Mouse (Mus musculus): Measurements from ENCODE around the gene Cd2ap. TPM values are rescaled to one million over a fixed set of nuclear protein-coding genes. Genes with fewer than 3 reads are reported as not detected.

The Cd2ap gene
- polyA plus RNA-seq, 1 experiment from 2014 or later, result 12.7 TPM

- WGBS, result 80% methylated on average over 1 of the region's 1 CpGs
- Histone ChIP-seq H3K9me3 (no peaks in the 10 kb centered on the region), H3K4me2 (no peak overlapping the region), H3K4me1 (peaks cover 18% of the 10 kb centered on the region), H3K27me3 (replicated peaks) (no peaks in the 10 kb centered on the region), H3K4me3 (no peak overlapping the region), H3K36me3 (0 out of 2 replicates have a peak, but pooled peaks cover 3% of the 10 kb centered on the region), H3K27ac (replicated peaks) (no peak overlapping the region), H3K9ac (no peak overlapping the region)
- no peak for ATAC-seq (ENCODE audit: extremely low read depth, insufficient number of reproducible peaks, low FRiP score, low TSS enrichment)
These were observed 16.1 kb downstream of the Cd2ap start for GRCm38 (mm10) chr17:42860370-42860769.

- no peaks in the 10 kb centered on the region for H3K9me3 ChIP-seq
- H3K4me3 ChIP-seq, result no peak overlapping the region
- no peak overlapping the region for H3K9ac ChIP-seq
- no peak overlapping the region for H3K4me2 ChIP-seq
- peaks cover 22% of the 10 kb centered on the region for H3K4me1 ChIP-seq
- ATAC-seq (ENCODE audit: extremely low read depth, insufficient number of reproducible peaks, low FRiP score, low TSS enrichment), result no peak
- no peak overlapping the region for H3K27ac ChIP-seq (replicated peaks)
- no peaks in the 10 kb centered on the region for H3K27me3 ChIP-seq (replicated peaks)
- H3K36me3 ChIP-seq, result no peaks in the 10 kb centered on the region
- WGBS, result 80% methylated on average over 3 of the region's 3 CpGs
These were observed 19.0 kb downstream of the Cd2ap start for GRCm38 (mm10) chr17:42857506-42857905.

- Histone ChIP-seq H3K4me2 (no peak overlapping the region), H3K36me3 (peaks cover 37% of the 10 kb centered on the region), H3K4me3 (no peak overlapping the region), H3K27ac (replicated peaks) (no peak overlapping the region), H3K4me1 (no peaks in the 10 kb centered on the region), H3K9ac (no peak overlapping the region), H3K27me3 (replicated peaks) (no peaks in the 10 kb centered on the region), H3K9me3 (no peaks in the 10 kb centered on the region)
- 75% methylated on average over 2 of the region's 2 CpGs for WGBS
- ATAC-seq (ENCODE audit: extremely low read depth, insufficient number of reproducible peaks, low FRiP score, low TSS enrichment), result no peak
These were observed 29.4 kb downstream of the Cd2ap start for GRCm38 (mm10) chr17:42847108-42847507.

- no peaks in the 10 kb centered on the region for H3K27me3 ChIP-seq (replicated peaks)
- no peak overlapping the region for H3K4me2 ChIP-seq
- H3K9me3 ChIP-seq, result no peaks in the 10 kb centered on the region
- H3K9ac ChIP-seq, result no peak overlapping the region
- H3K4me1 ChIP-seq, result peaks cover 18% of the 10 kb centered on the region
- 72% methylated on average over 2 of the region's 2 CpGs for WGBS
- H3K4me3 ChIP-seq, result no peak overlapping the region
- peaks cover 40% of the 10 kb centered on the region for H3K36me3 ChIP-seq
- no peak for ATAC-seq (ENCODE audit: extremely low read depth, insufficient number of reproducible peaks, low FRiP score, low TSS enrichment)
- H3K27ac ChIP-seq (replicated peaks), result no peak overlapping the region
These were observed 39.3 kb downstream of the Cd2ap start for GRCm38 (mm10) chr17:42837193-42837592.

GRCm38 (mm10) chr17:42822787-42823186 is 53.7 kb downstream of the Cd2ap start:
- Histone ChIP-seq H3K9me3 (no peaks in the 10 kb centered on the region), H3K27ac (replicated peaks) (peak overlapping the region; percentile 74), H3K4me2 (peak overlapping the region; percentile 55), H3K36me3 (peaks cover 75% of the 10 kb centered on the region), H3K4me1 (peaks cover 11% of the 10 kb centered on the region; the same call in 1 of the 2 replicates), H3K27me3 (replicated peaks) (no peaks in the 10 kb centered on the region), H3K4me3 (0 out of 2 replicates have a peak overlapping the region, but pooled peaks have one; percentile 13), H3K9ac (peak overlapping the region; percentile 28; the same call in 1 of the 2 replicates)
- ATAC-seq (ENCODE audit: extremely low read depth, insufficient number of reproducible peaks, low FRiP score, low TSS enrichment), result peak; percentile 46; the same call in 1 of the 2 replicates
- 55% methylated on average over 8 of the region's 8 CpGs for WGBS

- Histone ChIP-seq H3K27ac (replicated peaks) (no peak overlapping the region), H3K9ac (no peak overlapping the region), H3K9me3 (no peaks in the 10 kb centered on the region), H3K4me3 (no peak overlapping the region), H3K4me2 (no peak overlapping the region), H3K4me1 (no peaks in the 10 kb centered on the region), H3K36me3 (peaks cover 58% of the 10 kb centered on the region), H3K27me3 (replicated peaks) (no peaks in the 10 kb centered on the region)
- ATAC-seq (ENCODE audit: extremely low read depth, insufficient number of reproducible peaks, low FRiP score, low TSS enrichment), result no peak
- 88% methylated on average over 3 of the region's 3 CpGs for WGBS
These were observed 61.1 kb downstream of the Cd2ap start for GRCm38 (mm10) chr17:42815374-42815773.

GRCm38 (mm10) chr17:42792412-42792975 is 84.0 kb downstream of the Cd2ap start:
- WGBS, result 64% methylated on average over 2 of the region's 2 CpGs
- H3K4me1 ChIP-seq, result peaks cover 34% of the 10 kb centered on the region
- no peak overlapping the region for H3K9ac ChIP-seq
- no peak for ATAC-seq (ENCODE audit: extremely low read depth, insufficient number of reproducible peaks, low FRiP score, low TSS enrichment)
- no peak overlapping the region for H3K4me3 ChIP-seq
- no peak overlapping the region for H3K27ac ChIP-seq (replicated peaks)
- H3K36me3 ChIP-seq, result peaks cover 41% of the 10 kb centered on the region
- no peaks in the 10 kb centered on the region for H3K9me3 ChIP-seq
- H3K4me2 ChIP-seq, result no peak overlapping the region
- H3K27me3 ChIP-seq (replicated peaks), result no peaks in the 10 kb centered on the region

GRCm38 (mm10) chr17:42790787-42791186 is 85.7 kb downstream of the Cd2ap start:
- Histone ChIP-seq H3K4me1 (peaks cover 24% of the 10 kb centered on the region), H3K27ac (replicated peaks) (no peak overlapping the region)
- WGBS, result 32% methylated on average over 1 of the region's 1 CpGs

GRCm38 (mm10) chr17:42789723-42790122 is 86.7 kb downstream of the Cd2ap start:
- 51% methylated on average over 2 of the region's 2 CpGs for WGBS
- Histone ChIP-seq H3K27ac (replicated peaks) (no peak overlapping the region), H3K4me3 (no peak overlapping the region), H3K4me2 (no peak overlapping the region), H3K27me3 (replicated peaks) (no peaks in the 10 kb centered on the region), H3K36me3 (peaks cover 22% of the 10 kb centered on the region), H3K9me3 (no peaks in the 10 kb centered on the region), H3K9ac (no peak overlapping the region), H3K4me1 (peaks cover 24% of the 10 kb centered on the region)
- no peak for ATAC-seq (ENCODE audit: extremely low read depth, insufficient number of reproducible peaks, low FRiP score, low TSS enrichment)

More at GRCm38 (mm10) chr17:42790787-42791186, 85.7 kb downstream of the Cd2ap start:
- no peak overlapping the region for H3K4me3 ChIP-seq
- ATAC-seq (ENCODE audit: extremely low read depth, insufficient number of reproducible peaks, low FRiP score, low TSS enrichment), result no peak
- H3K27me3 ChIP-seq (replicated peaks), result no peaks in the 10 kb centered on the region
- H3K9ac ChIP-seq, result no peak overlapping the region
- H3K9me3 ChIP-seq, result no peaks in the 10 kb centered on the region
- no peak overlapping the region for H3K4me2 ChIP-seq
- peaks cover 26% of the 10 kb centered on the region for H3K36me3 ChIP-seq

GRCm38 (mm10) chr17:42788686-42789453 is 87.6 kb downstream of the Cd2ap start:
- Histone ChIP-seq H3K27me3 (replicated peaks) (no peaks in the 10 kb centered on the region), H3K9me3 (no peaks in the 10 kb centered on the region), H3K4me3 (no peak overlapping the region), H3K4me1 (peaks cover 24% of the 10 kb centered on the region), H3K9ac (no peak overlapping the region), H3K4me2 (no peak overlapping the region), H3K36me3 (peaks cover 13% of the 10 kb centered on the region), H3K27ac (replicated peaks) (no peak overlapping the region)
- whole genome bisulfite sequencing, result 65% methylated on average over 5 of the region's 5 CpGs
- ATAC-seq (ENCODE audit: extremely low read depth, insufficient number of reproducible peaks, low FRiP score, low TSS enrichment), result no peak

GRCm38 (mm10) chr17:42782156-42782757 is 94.2 kb downstream of the Cd2ap start:
- no peak for ATAC-seq (ENCODE audit: extremely low read depth, insufficient number of reproducible peaks, low FRiP score, low TSS enrichment)
- 47% methylated on average over 7 of the region's 7 CpGs for WGBS

More at GRCm38 (mm10) chr17:42782156-42782757, 94.2 kb downstream of the Cd2ap start:
- Histone ChIP-seq H3K36me3 (no peaks in the 10 kb centered on the region), H3K4me2 (no peak overlapping the region), H3K27ac (replicated peaks) (no peak overlapping the region), H3K4me1 (no peaks in the 10 kb centered on the region), H3K4me3 (no peak overlapping the region), H3K9me3 (no peaks in the 10 kb centered on the region), H3K27me3 (replicated peaks) (no peaks in the 10 kb centered on the region), H3K9ac (no peak overlapping the region)

All from heart, embryonic 13.5 days (tissue).